Mouse (Mus musculus) stomach, embryonic 15.5 days (tissue): ENCODE measurements around the gene Gpr146. TPM values are rescaled to one million over a fixed set of nuclear protein-coding genes. Genes with fewer than 3 reads are reported as not detected.

Experiments
- ATAC-seq: fragments of 200-750 bp; cut with Nextera tagmentation; 2 replicates; pipeline ENCODE4 v1.8.0; 2017; ENCODE audit warnings: low read depth, moderate number of reproducible peaks, moderate TSS enrichment; ENCODE audit not compliant: insufficient read depth, low FRiP score
- H3K27ac ChIP-seq: fragments of 300-500 bp; sonication (generic); 2 replicates; pipeline ENCODE4 v1.5.1; 2015; ENCODE audit warnings: mild to moderate bottlenecking, inconsistent platforms
- H3K27me3 ChIP-seq: fragments of 300-500 bp; sonication (generic); replicated peaks from 2 replicates; pipeline ENCODE4 v1.6.1; 2015; ENCODE audit warnings: inconsistent platforms
- H3K36me3 ChIP-seq: fragments of 300-500 bp; sonication (generic); 2 replicates; pipeline ENCODE4 v1.6.1; 2015; ENCODE audit warnings: inconsistent platforms
- H3K4me1 ChIP-seq: fragments of 300-500 bp; sonication (generic); 2 replicates; pipeline ENCODE4 v1.6.1; 2015; ENCODE audit warnings: inconsistent platforms
- H3K4me2 ChIP-seq: fragments of 300-500 bp; sonication (generic); 2 replicates; pipeline ENCODE4 v1.6.1; 2015; ENCODE audit warnings: mild to moderate bottlenecking, inconsistent platforms
- H3K4me3 ChIP-seq: fragments of 300-500 bp; sonication (generic); replicated peaks from 2 replicates; pipeline ENCODE4 v1.5.1; 2015; ENCODE audit warnings: inconsistent platforms
- H3K9ac ChIP-seq: fragments of 300-500 bp; sonication (generic); 2 replicates; pipeline ENCODE4 v1.6.1; 2015; ENCODE audit warnings: inconsistent platforms
- H3K9me3 ChIP-seq: fragments of 300-500 bp; sonication (generic); 2 replicates; pipeline ENCODE4 v1.6.1; 2016; ENCODE audit warnings: inconsistent platforms
- WGBS: fragments of 180-500 bp; shearing (Covaris S2); methylation state at CpG from one replicate; pipeline ENCODE4 v1.1.7; 2015; 5-methylcytosine and 5-hydroxymethylcytosine counted together
- polyA plus RNA-seq: library from polyadenylated mRNA; unstranded; fragments of >200 nt; fragmentation: Nextera tagmentation; extraction: Ambion mirVana; gene quantifications from 2 replicates; pipeline ENCODE4 v1.2.1, GENCODE M21; 2015

The Gpr146 gene
- polyA plus RNA-seq, 1 experiment from 2014 or later: 3.3 TPM

DNA sequence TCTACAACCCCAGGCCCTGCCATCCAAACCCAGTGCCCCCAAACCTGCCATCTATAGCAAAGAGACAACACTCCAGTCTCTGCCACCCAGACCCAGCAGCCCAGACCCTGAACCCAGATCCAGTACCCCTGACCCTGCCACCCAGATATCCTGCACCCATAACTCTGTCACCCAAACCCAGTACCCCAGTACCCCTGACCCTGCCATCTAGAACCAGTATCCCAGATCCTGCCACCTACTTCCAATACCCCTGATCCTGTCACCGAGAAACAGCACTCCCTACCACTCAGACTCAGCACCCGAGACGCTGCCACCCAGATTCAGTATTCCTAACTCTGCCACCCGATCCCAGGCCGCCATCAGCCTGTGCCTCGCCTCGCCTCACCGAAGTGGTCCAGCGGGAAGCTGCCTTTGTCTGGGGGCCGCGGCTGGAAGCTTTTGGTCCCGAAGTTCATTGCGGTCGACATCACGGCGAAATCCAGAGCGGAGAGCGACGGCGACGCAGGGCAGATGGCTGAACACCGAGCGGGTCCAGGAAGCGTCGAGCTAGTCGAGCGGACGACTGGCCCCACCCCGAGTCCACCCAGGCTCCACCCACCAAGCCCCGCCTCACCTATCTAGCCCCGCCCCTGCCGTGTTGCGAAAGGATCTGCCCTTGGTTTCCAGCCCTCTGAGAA is 32.7 kb upstream of the Gpr146 start:
- no peaks in the 10 kb centered on the region for H3K9me3 ChIP-seq
- ATAC-seq: peak; percentile 90
- H3K27me3 ChIP-seq: no peaks in the 10 kb centered on the region
- H3K36me3 ChIP-seq: peaks cover 16% of the 10 kb centered on the region
- peaks cover 8% of the 10 kb centered on the region for H3K4me1 ChIP-seq
- H3K4me3 ChIP-seq: peak overlapping the region; percentile 59
- H3K27ac ChIP-seq: peak overlapping the region; percentile 81
- under 1% methylated on average over 33 of the region's 33 CpGs for WGBS
- H3K4me2 ChIP-seq: peak overlapping the region; percentile 79
- H3K9ac ChIP-seq: peak overlapping the region; percentile 70

DNA sequence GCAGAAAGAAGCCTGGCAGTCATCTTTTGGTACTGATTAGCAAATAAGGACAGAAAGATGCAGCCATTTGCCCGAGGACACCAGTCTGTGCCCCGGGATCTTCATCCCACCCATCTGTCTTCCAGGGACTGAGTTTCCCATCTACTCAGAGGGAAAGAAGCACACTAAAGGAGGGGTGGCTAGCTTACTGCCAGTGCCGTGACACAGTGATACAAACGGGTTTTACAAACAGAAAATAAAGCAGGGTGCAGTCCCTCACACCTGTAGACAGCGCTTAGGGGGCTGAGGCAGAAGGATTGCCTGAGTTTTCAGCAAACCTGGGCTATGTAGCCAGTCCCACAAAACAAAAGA is 32.2 kb upstream of the Gpr146 start:
- Histone ChIP-seq H3K27ac (peak overlapping the region; percentile 81), H3K4me1 (peaks cover 8% of the 10 kb centered on the region), H3K27me3 (no peaks in the 10 kb centered on the region), H3K4me2 (peak overlapping the region; percentile 79), H3K9me3 (no peaks in the 10 kb centered on the region), H3K4me3 (peak overlapping the region; percentile 59), H3K36me3 (peaks cover 14% of the 10 kb centered on the region), H3K9ac (0 out of 2 replicates have a peak overlapping the region, but pooled peaks have one; percentile 12)
- no peak for ATAC-seq
- WGBS: 9% methylated on average over 5 of the region's 5 CpGs

DNA sequence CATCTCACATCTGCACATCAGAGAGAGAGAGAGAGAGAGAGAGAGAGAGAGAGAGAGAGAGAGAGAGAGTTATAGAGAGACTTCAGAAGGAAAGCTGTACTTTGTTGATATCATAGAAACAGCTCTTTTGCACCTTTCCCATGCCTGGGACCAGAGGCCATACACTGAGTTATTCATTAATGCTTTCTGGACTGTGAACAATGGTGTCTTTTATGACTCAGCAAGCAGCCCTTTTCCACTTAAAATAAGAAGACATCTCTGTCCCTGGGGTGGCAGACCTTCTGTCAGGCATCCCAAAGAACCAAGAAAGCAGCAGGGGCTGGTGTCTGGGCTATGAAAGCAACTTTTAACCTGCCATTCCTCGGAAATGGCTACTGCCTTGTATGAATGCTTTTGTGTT is 30.3 kb upstream of the Gpr146 start:
- Histone ChIP-seq H3K27ac (peak overlapping the region; percentile 63), H3K27me3 (no peaks in the 10 kb centered on the region), H3K36me3 (peaks cover 6% of the 10 kb centered on the region), H3K4me3 (no peak overlapping the region), H3K4me2 (no peak overlapping the region), H3K9me3 (no peaks in the 10 kb centered on the region), H3K4me1 (peaks cover 23% of the 10 kb centered on the region), H3K9ac (no peak overlapping the region)
- ATAC-seq: no peak
- 52% methylated on average over 1 of the region's 1 CpGs for WGBS

DNA sequence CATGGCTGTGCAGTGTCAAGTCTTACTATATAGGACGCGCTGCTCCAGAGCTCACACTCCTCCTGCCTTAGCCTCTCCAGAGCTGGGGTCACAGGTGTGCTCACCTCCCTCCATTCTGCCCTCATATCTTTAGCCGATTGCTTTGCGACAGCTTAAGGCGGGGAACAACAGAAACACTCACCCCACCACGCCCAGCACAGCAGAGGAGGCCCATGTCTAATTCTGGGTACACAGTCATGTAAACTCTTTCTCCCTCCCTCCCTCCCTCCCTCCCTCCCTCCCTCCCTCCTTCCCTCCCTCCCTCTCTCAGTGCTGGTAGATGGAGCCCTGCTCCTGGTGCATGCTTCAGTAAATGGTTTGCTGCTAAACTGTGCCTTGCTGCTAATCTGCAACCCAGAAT is 27.8 kb upstream of the Gpr146 start:
- Histone ChIP-seq H3K27ac (peak overlapping the region; percentile 65), H3K36me3 (no peaks in the 10 kb centered on the region), H3K27me3 (no peaks in the 10 kb centered on the region), H3K4me3 (no peak overlapping the region), H3K4me2 (no peak overlapping the region), H3K4me1 (peaks cover 27% of the 10 kb centered on the region), H3K9ac (no peak overlapping the region), H3K9me3 (no peaks in the 10 kb centered on the region)
- 52% methylated on average over 6 of the region's 6 CpGs for WGBS
- ATAC-seq: no peak

DNA sequence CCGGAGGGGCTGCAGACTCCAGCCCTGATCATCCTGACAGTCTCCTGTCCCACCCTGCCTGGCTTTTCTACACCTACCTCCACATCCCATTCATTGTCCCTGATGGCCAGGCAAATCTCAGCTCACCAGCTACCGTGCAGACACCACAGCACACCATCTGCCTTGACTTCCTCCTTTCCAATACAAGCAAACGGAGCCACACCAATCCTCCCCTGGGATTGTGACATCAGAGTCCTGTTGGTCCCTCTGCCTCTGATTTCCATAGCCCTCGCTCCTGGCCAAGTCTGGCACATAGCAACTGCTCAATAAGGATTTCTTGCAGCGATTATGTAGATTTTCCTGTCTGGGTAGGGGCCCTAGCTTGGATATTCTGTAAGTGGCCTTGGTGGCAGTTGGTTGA is 26.4 kb upstream of the Gpr146 start, which contains the start of gene Cox19:
Gene Cox19, minus strand, starts transcription at position 285 of the 400 bp plus-strand sequence.
- Histone ChIP-seq H3K4me2 (peak within 1 kb of the TSS; percentile 43), H3K27me3 (no peaks in the 10 kb centered on the region), H3K9ac (no peak within 1 kb of the TSS), H3K9me3 (no peaks in the 10 kb centered on the region), H3K27ac (peak within 1 kb of the TSS; percentile 83), H3K4me1 (peaks cover 31% of the 10 kb centered on the region), H3K36me3 (no peaks in the 10 kb centered on the region), H3K4me3 (no peak within 1 kb of the TSS; the same call in 1 of the 2 replicates)
- WGBS: 42% methylated on average over 5 of the region's 5 CpGs
- no peak for ATAC-seq

DNA sequence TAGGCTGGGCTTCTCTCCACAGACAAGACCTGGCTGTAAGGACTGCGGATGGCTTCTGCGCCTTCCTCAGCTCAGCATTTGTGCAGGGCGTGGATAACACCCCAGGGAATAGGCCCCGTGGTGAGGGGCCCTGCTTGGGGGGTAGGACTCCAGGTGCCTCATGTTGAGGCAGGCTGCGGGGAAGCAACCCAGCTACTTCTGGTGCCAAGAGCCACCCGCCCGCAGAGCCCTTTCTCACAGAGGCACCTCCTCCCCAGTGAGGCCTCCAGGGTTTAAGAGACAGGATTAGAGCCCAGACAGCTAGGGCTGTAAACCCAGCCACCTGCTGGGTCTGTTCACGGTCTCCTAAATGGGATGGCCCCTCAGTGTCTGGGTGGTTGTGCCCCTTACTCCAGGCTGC is 25.9 kb upstream of the Gpr146 start:
- 20% methylated on average over 8 of the region's 8 CpGs for WGBS
- peak overlapping the region; percentile 83 for H3K27ac ChIP-seq

DNA sequence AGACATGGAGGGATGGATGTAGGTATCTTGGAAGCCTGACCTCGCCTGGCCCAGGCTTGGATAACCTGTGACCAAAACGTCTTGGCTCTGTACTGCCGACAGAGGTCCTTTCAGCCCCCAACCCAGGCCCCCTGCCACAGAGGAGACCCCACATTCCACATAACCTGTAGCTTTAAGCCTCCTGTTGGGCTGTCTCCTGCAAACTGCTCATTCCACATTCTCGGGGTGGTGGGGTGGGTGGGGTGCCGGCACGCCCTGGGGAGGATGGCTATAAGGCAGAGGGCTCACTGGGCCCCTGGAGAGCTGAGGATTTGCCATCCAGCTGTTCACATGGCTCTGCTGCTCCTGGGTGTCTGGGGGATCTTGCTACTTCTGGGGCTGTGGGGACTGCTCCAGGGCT is 25.2 kb upstream of the Gpr146 start, which contains the start of gene Cyp2w1:
Gene Cyp2w1, plus strand, starts transcription at position 301 of the 400 bp plus-strand sequence.
- Histone ChIP-seq H3K27ac (peak within 1 kb of the TSS; percentile 83), H3K9ac (no peak within 1 kb of the TSS), H3K36me3 (no peaks in the 10 kb centered on the region), H3K4me1 (peaks cover 31% of the 10 kb centered on the region), H3K4me2 (peak within 1 kb of the TSS; percentile 43), H3K27me3 (no peaks in the 10 kb centered on the region), H3K4me3 (peak within 1 kb of the TSS; percentile 13), H3K9me3 (no peaks in the 10 kb centered on the region)
- ATAC-seq: no peak
- 35% methylated on average over 6 of the region's 6 CpGs for WGBS

More for the DNA sequence above, 25.9 kb upstream of the Gpr146 start:
- Histone ChIP-seq H3K4me3 (no peak overlapping the region), H3K4me1 (peaks cover 31% of the 10 kb centered on the region), H3K36me3 (no peaks in the 10 kb centered on the region), H3K27me3 (no peaks in the 10 kb centered on the region), H3K4me2 (peak overlapping the region; percentile 22; the same call in 1 of the 2 replicates), H3K9ac (no peak overlapping the region), H3K9me3 (no peaks in the 10 kb centered on the region)
- ATAC-seq: no peak

GRCm38 (mm10) chr5:139353496-139353895 is 24.0 kb upstream of the Gpr146 start:
- no peaks in the 10 kb centered on the region for H3K9me3 ChIP-seq
- 52% methylated on average over 10 of the region's 10 CpGs for WGBS
- H3K27me3 ChIP-seq: no peaks in the 10 kb centered on the region
- H3K27ac ChIP-seq: peak overlapping the region; percentile 45; the same call in 1 of the 2 replicates
- H3K36me3 ChIP-seq: no peaks in the 10 kb centered on the region
- no peak overlapping the region for H3K9ac ChIP-seq
- peaks cover 31% of the 10 kb centered on the region for H3K4me1 ChIP-seq
- H3K4me2 ChIP-seq: peak overlapping the region; percentile 41
- H3K4me3 ChIP-seq: peak overlapping the region; percentile 13
- no peak for ATAC-seq

- H3K27me3 ChIP-seq: no peaks in the 10 kb centered on the region
- peak overlapping the region; percentile 45; the same call in 1 of the 2 replicates for H3K27ac ChIP-seq
- H3K4me1 ChIP-seq: peaks cover 31% of the 10 kb centered on the region
- no peaks in the 10 kb centered on the region for H3K9me3 ChIP-seq
- 70% methylated on average over 11 of the region's 11 CpGs for WGBS
- no peak overlapping the region for H3K9ac ChIP-seq
- H3K36me3 ChIP-seq: no peaks in the 10 kb centered on the region
- ATAC-seq: peak; percentile 8; the same call in 1 of the 2 replicates
- H3K4me3 ChIP-seq: peak overlapping the region; percentile 13
- H3K4me2 ChIP-seq: peak overlapping the region; percentile 41
Measured at GRCm38 (mm10) chr5:139353946-139354345, 23.6 kb upstream of the Gpr146 start.

DNA sequence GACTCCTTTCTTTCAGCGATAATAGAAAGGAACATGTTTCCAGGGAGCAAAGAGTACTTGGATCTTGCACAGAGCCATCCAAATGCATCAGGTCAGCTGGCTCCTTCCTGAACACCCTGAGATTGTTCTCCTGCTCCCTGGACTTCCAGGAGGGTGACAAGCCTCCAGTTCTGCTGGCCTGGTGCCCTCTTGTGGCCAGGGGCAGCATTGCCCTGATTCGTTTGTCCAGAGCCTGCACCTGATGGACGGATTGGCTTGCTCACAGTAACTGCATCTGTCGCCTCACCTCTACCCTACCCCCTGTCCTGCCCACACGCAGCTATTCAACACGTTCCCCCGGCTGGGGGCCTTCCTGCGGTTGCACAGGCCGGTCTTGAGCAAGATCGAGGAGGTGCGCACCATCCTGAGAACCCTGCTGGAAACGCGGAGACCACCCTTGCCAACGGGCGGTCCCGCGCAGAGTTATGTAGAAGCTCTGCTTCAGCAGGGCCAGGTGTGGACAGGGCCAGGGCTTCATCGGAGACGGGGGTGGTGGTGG is 22.2 kb upstream of the Gpr146 start:
- no peak overlapping the region for H3K27ac ChIP-seq
- no peak for ATAC-seq
- no peaks in the 10 kb centered on the region for H3K9me3 ChIP-seq
- no peak overlapping the region for H3K9ac ChIP-seq
- no peak overlapping the region for H3K4me2 ChIP-seq
- no peaks in the 10 kb centered on the region for H3K27me3 ChIP-seq
- H3K36me3 ChIP-seq: no peaks in the 10 kb centered on the region
- WGBS: 35% methylated on average over 19 of the region's 19 CpGs
- peaks cover 31% of the 10 kb centered on the region for H3K4me1 ChIP-seq
- H3K4me3 ChIP-seq: no peak overlapping the region

- 82% methylated on average over 2 of the region's 2 CpGs for WGBS
- no peaks in the 10 kb centered on the region for H3K9me3 ChIP-seq
- peaks cover 14% of the 10 kb centered on the region; the same call in 1 of the 2 replicates for H3K4me1 ChIP-seq
- no peak overlapping the region for H3K27ac ChIP-seq
- no peak overlapping the region for H3K9ac ChIP-seq
- H3K27me3 ChIP-seq: no peaks in the 10 kb centered on the region
- H3K36me3 ChIP-seq: no peaks in the 10 kb centered on the region
- no peak for ATAC-seq
- no peak overlapping the region for H3K4me3 ChIP-seq
- H3K4me2 ChIP-seq: no peak overlapping the region
Measured at GRCm38 (mm10) chr5:139358653-139359052, 18.8 kb upstream of the Gpr146 start.

DNA sequence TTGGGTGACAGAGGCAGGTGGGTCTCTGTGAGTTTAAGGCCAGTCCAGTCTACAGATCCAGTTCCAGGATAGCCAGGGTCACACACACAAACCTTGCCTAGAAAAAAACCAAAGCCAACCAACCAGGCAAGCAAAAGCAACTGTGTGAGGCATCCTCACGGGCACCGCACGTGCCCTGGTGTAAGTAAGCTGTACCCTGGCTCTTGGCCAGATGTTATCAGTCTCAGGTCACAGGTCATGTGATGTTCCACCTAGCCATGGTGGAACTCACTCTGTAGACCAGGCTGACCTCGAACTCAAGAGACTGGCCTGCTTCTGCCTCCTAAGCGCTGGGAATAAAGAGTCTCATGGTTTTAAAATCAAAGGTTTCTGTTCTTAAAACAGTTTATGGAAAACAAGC is 18.3 kb upstream of the Gpr146 start:
- H3K27me3 ChIP-seq: no peaks in the 10 kb centered on the region
- no peaks in the 10 kb centered on the region for H3K9me3 ChIP-seq
- no peak overlapping the region for H3K4me2 ChIP-seq
- H3K4me3 ChIP-seq: no peak overlapping the region
- H3K27ac ChIP-seq: no peak overlapping the region
- H3K9ac ChIP-seq: no peak overlapping the region
- peaks cover 13% of the 10 kb centered on the region for H3K4me1 ChIP-seq
- 82% methylated on average over 5 of the region's 5 CpGs for WGBS
- H3K36me3 ChIP-seq: no peaks in the 10 kb centered on the region
- no peak for ATAC-seq
